Mouse (Mus musculus): ENCODE data around the gene Clec2g. TPM values are rescaled to one million over a fixed set of nuclear protein-coding genes. Genes with fewer than 3 reads are reported as not detected.
A peak's percentile ranks its signal among the peaks of the same experiment; 100 is the strongest.
"Not testable (repeated sequence)": the region's sequence is repeated elsewhere in the genome, so short reads cannot be mapped to it uniquely, and the experiment has no call there.

Gene Clec2g
- polyA plus RNA-seq, 1 experiment from 2014 or later: not detected

DNA sequence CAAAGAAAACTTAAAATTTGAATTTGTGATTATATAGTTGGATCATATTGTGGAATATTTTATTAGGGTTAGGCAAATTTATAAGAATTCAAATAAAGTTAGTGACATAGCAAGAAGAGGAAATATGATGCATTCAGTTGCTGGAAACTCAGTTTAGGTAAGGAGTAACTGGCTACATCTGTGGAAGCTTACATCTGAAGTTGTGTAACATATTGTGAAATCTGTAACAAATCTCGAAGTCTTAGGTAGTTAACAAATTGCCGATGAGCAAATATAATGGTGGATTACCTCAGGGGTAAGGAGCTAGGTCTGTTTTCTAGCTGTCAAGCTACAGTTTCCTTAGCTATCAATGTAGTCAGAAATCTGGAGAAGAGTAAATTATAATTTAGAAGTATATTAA is 16.9 kb upstream of the Clec2g start:
- Histone ChIP-seq H3K4me3 (ENCODE audit: low read depth, low read length) (no peak overlapping the region), H3K27ac (ENCODE audit: low read depth, low read length) (no peak overlapping the region), H3K36me3 (ENCODE audit: control insufficient read depth, insufficient read depth, low read length) (no peaks in the 10 kb centered on the region), H3K9ac (ENCODE audit: low read length) (no peak overlapping the region), H3K4me1 (ENCODE audit: control insufficient read depth, insufficient read depth, low read length) (no peaks in the 10 kb centered on the region), H3K27me3 (ENCODE audit: control insufficient read depth, insufficient read depth, low read length) (no peaks in the 10 kb centered on the region), H3K4me2 (ENCODE audit: low read depth) (no peak overlapping the region), H3K9me3 (ENCODE audit: control insufficient read depth, low read length) (no peaks in the 10 kb centered on the region)
- no peak for DNase-seq (ENCODE audit: low spot score)
- ATAC-seq (ENCODE audit: insufficient read depth, low FRiP score, low TSS enrichment): no peak
- WGBS: 94% methylated on average over 2 of the region's 2 CpGs

DNA sequence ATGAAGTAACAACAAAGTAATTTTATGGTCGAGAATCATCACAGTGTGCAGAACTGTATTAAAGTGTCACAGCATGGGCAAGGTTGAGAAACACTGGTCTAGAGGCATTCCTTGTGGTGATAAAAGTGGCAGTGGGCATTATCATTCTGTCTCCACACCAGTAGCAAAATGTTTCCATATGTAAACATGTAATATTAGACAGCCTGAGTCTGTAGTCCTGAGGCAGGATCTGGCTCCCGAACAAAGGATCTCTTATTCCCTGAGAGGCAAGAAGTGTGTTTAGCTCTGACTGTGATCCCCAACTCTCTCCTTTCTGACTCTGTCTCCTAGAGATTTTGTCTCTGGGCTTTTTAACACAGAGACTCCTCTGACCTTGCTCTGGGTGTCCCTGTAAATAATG is 1.1 kb upstream of the Clec2g start:
- peak; percentile 10 for DNase-seq (ENCODE audit: low spot score)
- 71% methylated on average over 2 of the region's 2 CpGs for WGBS

DNA sequence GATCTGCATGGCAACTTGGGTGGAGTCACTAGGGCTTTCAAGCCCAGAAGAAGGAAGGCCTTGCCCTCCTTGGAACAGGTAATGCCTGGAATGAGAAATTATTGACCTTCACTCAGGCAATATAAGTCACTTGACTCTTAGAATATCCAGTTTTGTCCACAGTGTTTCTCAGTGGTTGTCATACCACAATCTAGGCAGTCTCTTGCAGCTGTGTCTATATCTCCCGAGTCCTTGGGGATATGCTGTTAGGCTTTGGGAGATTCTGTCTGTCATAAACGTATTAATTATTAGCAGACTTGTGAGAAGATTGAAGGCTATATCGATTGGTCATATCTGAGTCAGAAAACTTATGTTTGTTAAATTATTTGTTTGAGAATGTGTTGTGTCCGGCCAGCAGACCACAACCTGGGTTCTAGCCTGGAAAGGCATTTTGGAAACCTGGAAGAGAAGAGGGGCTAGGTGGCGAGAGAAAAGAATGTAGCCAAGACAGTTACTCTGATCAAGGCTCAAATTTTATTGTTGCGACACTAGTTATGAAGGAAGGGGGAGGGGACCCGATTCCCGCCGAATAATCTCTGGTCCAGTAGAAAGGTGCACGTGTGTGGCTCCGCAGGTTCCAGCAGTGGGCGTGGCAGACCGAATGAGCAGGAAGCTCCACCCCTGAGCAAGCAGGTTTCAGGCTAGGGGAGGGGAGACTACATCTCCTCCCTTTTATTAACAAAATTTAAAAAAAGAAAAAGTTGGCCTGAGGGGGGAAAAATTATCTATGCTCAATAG is 1.9 kb downstream of the Clec2g start:
- WGBS: 93% methylated on average over 5 of the region's 13 CpGs
- H3K4me3 ChIP-seq (ENCODE audit: low read depth, low read length); H3K4me2 ChIP-seq (ENCODE audit: low read depth); H3K9me3 ChIP-seq (ENCODE audit: control insufficient read depth, low read length); H3K4me1 ChIP-seq (ENCODE audit: control insufficient read depth, insufficient read depth, low read length); H3K27me3 ChIP-seq (ENCODE audit: control insufficient read depth, insufficient read depth, low read length); H3K9ac ChIP-seq (ENCODE audit: low read length); DNase-seq (ENCODE audit: low spot score); ATAC-seq (ENCODE audit: insufficient read depth, low FRiP score, low TSS enrichment); H3K36me3 ChIP-seq (ENCODE audit: control insufficient read depth, insufficient read depth, low read length); H3K27ac ChIP-seq (ENCODE audit: low read depth, low read length): not testable (repeated sequence)

More for the DNA sequence above, 1.1 kb upstream of the Clec2g start:
- Histone ChIP-seq H3K4me2 (ENCODE audit: low read depth) (no peak overlapping the region), H3K4me3 (ENCODE audit: low read depth, low read length) (no peak overlapping the region), H3K27ac (ENCODE audit: low read depth, low read length) (no peak overlapping the region), H3K27me3 (ENCODE audit: control insufficient read depth, insufficient read depth, low read length) (no peaks in the 10 kb centered on the region), H3K4me1 (ENCODE audit: control insufficient read depth, insufficient read depth, low read length) (no peaks in the 10 kb centered on the region), H3K9me3 (ENCODE audit: control insufficient read depth, low read length) (no peaks in the 10 kb centered on the region), H3K9ac (ENCODE audit: low read length) (no peak overlapping the region), H3K36me3 (ENCODE audit: control insufficient read depth, insufficient read depth, low read length) (no peaks in the 10 kb centered on the region)
- ATAC-seq (ENCODE audit: insufficient read depth, low FRiP score, low TSS enrichment): no peak

DNA sequence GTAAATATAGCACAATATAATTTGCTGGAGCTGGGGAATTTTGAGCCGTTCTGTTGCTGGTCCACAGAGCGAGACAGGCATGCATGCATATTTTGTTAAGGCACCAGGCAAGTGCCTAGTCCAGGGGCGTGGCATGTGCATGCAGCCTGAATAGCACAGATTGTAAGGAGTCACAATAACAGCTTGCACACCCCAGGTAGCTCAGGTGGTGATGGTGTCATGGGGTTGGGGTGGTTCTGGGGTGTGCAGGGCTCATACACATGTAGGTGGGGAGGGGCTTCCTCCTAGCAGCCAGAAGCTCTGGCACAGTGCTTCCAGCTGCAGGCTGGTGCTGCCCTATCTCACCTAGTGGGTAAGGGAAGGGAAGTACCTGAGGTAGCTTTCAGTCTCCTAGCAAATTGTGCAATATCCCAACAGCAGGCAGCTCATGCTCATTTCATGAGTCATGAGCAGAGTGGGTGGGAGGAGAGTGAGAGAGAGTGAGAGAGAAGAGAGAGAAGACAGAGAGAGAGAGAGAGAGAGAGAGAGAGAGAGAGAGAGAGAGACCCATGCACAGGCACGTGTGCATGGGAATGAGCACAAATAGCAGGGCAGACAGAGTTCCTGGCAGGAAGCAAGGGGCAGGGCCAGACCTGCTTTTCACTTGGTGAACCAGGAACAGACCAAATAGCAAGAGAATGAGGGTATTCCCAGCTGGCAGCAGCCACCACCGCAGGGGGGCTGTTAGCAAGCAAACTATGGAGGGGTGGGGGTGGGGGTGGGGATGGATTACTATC is 7.7 kb downstream of the Clec2g start:
- Histone ChIP-seq H3K9ac (ENCODE audit: low read length) (no peak overlapping the region), H3K4me3 (ENCODE audit: low read depth, low read length) (no peak overlapping the region), H3K4me1 (ENCODE audit: control insufficient read depth, insufficient read depth, low read length) (no peaks in the 10 kb centered on the region), H3K9me3 (ENCODE audit: control insufficient read depth, low read length) (no peaks in the 10 kb centered on the region), H3K27me3 (ENCODE audit: control insufficient read depth, insufficient read depth, low read length) (no peaks in the 10 kb centered on the region), H3K27ac (ENCODE audit: low read depth, low read length) (no peak overlapping the region), H3K4me2 (ENCODE audit: low read depth) (no peak overlapping the region), H3K36me3 (ENCODE audit: control insufficient read depth, insufficient read depth, low read length) (no peaks in the 10 kb centered on the region)
- ATAC-seq (ENCODE audit: insufficient read depth, low FRiP score, low TSS enrichment) (no peak), DNase-seq (ENCODE audit: low spot score) (no peak)
- 85% methylated on average over 5 of the region's 5 CpGs for WGBS

DNA sequence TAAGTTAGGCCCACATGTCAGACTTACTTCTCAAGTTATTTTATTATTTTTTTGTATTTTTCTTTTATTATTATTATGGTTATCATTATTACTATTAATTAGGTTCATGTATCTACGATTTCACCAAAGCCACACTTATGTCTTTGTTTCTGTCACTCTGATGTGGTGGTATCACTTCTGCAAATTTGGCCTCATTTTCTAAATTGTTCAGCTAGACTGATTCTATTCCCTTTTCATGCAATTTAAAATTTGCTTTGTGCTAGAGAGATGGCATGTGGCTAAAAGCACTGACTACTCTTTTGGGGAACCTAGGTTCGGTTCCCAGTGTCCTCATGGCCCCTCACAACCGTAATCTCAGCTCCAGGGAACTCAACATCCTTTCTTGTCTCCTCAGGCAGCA is 11.4 kb downstream of the Clec2g start:
- no peak overlapping the region for H3K4me2 ChIP-seq (ENCODE audit: low read depth)
- no peaks in the 10 kb centered on the region for H3K36me3 ChIP-seq (ENCODE audit: control insufficient read depth, insufficient read depth, low read length)
- H3K4me3 ChIP-seq (ENCODE audit: low read depth, low read length): no peak overlapping the region
- no peaks in the 10 kb centered on the region for H3K27me3 ChIP-seq (ENCODE audit: control insufficient read depth, insufficient read depth, low read length)
- DNase-seq (ENCODE audit: low spot score): no peak
- no peaks in the 10 kb centered on the region for H3K4me1 ChIP-seq (ENCODE audit: control insufficient read depth, insufficient read depth, low read length)
- no peak overlapping the region for H3K9ac ChIP-seq (ENCODE audit: low read length)
- ATAC-seq (ENCODE audit: insufficient read depth, low FRiP score, low TSS enrichment): no peak
- no peak overlapping the region for H3K27ac ChIP-seq (ENCODE audit: low read depth, low read length)
- H3K9me3 ChIP-seq (ENCODE audit: control insufficient read depth, low read length): no peaks in the 10 kb centered on the region
- 90% methylated on average over 3 of the region's 3 CpGs for WGBS

GRCm38 (mm10) chr6:128961110-128961509 is 26.9 kb downstream of the Clec2g start:
- H3K27me3 ChIP-seq (ENCODE audit: control insufficient read depth, insufficient read depth, low read length): no peaks in the 10 kb centered on the region
- no peak overlapping the region for H3K27ac ChIP-seq (ENCODE audit: low read depth, low read length)
- H3K4me1 ChIP-seq (ENCODE audit: control insufficient read depth, insufficient read depth, low read length): no peaks in the 10 kb centered on the region
- no peak overlapping the region for H3K4me2 ChIP-seq (ENCODE audit: low read depth)
- H3K4me3 ChIP-seq (ENCODE audit: low read depth, low read length): no peak overlapping the region
- H3K9ac ChIP-seq (ENCODE audit: low read length): no peak overlapping the region
- DNase-seq (ENCODE audit: low spot score) (no peak), ATAC-seq (ENCODE audit: insufficient read depth, low FRiP score, low TSS enrichment) (no peak)
- H3K9me3 ChIP-seq (ENCODE audit: control insufficient read depth, low read length): no peaks in the 10 kb centered on the region
- H3K36me3 ChIP-seq (ENCODE audit: control insufficient read depth, insufficient read depth, low read length): no peaks in the 10 kb centered on the region
- WGBS: 96% methylated on average over 1 of the region's 1 CpGs

DNA sequence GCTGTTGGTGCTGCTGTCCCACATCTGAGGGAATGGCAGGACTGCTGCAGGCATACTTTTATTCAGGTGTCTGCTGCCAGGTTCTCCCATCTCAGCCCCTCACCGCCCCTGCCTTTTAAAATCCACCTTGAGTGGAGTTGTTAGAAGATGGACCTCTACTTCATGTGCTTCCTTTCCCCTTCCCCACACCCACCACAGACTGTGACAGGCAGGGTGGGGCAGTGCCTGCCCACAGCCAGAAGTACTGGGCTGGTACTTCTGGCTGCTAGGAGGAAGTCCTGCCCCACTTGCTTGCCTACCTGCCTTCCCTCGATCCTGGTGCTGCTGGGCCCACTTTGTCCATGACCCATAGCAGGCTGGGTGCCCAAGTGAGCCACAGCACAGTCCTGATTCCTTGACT is 27.9 kb downstream of the Clec2g start:
- H3K4me1 ChIP-seq (ENCODE audit: control insufficient read depth, insufficient read depth, low read length); H3K27ac ChIP-seq (ENCODE audit: low read depth, low read length); H3K4me2 ChIP-seq (ENCODE audit: low read depth); H3K9me3 ChIP-seq (ENCODE audit: control insufficient read depth, low read length); H3K4me3 ChIP-seq (ENCODE audit: low read depth, low read length); ATAC-seq (ENCODE audit: insufficient read depth, low FRiP score, low TSS enrichment); H3K27me3 ChIP-seq (ENCODE audit: control insufficient read depth, insufficient read depth, low read length); DNase-seq (ENCODE audit: low spot score); H3K9ac ChIP-seq (ENCODE audit: low read length); H3K36me3 ChIP-seq (ENCODE audit: control insufficient read depth, insufficient read depth, low read length): not testable (repeated sequence)
- 89% methylated on average over 2 of the region's 2 CpGs for WGBS

- H3K27me3 ChIP-seq (ENCODE audit: control insufficient read depth, insufficient read depth, low read length): no peaks in the 10 kb centered on the region
- no peak overlapping the region for H3K9ac ChIP-seq (ENCODE audit: low read length)
- no peaks in the 10 kb centered on the region for H3K36me3 ChIP-seq (ENCODE audit: control insufficient read depth, insufficient read depth, low read length)
- DNase-seq (ENCODE audit: low spot score): no peak
- H3K4me2 ChIP-seq (ENCODE audit: low read depth): no peak overlapping the region
- H3K4me3 ChIP-seq (ENCODE audit: low read depth, low read length): no peak overlapping the region
- H3K27ac ChIP-seq (ENCODE audit: low read depth, low read length): no peak overlapping the region
- no peak for ATAC-seq (ENCODE audit: insufficient read depth, low FRiP score, low TSS enrichment)
- no peaks in the 10 kb centered on the region for H3K4me1 ChIP-seq (ENCODE audit: control insufficient read depth, insufficient read depth, low read length)
- H3K9me3 ChIP-seq (ENCODE audit: control insufficient read depth, low read length): no peaks in the 10 kb centered on the region
These were observed 30.3 kb downstream of the Clec2g start for GRCm38 (mm10) chr6:128964519-128964918.

GRCm38 (mm10) chr6:128968463-128968862 is 34.3 kb downstream of the Clec2g start:
- H3K9me3 ChIP-seq (ENCODE audit: control insufficient read depth, low read length): no peaks in the 10 kb centered on the region
- H3K27ac ChIP-seq (ENCODE audit: low read depth, low read length): no peak overlapping the region
- H3K4me3 ChIP-seq (ENCODE audit: low read depth, low read length): no peak overlapping the region
- no peaks in the 10 kb centered on the region for H3K4me1 ChIP-seq (ENCODE audit: control insufficient read depth, insufficient read depth, low read length)
- DNase-seq (ENCODE audit: low spot score) (no peak), ATAC-seq (ENCODE audit: insufficient read depth, low FRiP score, low TSS enrichment) (no peak)
- H3K27me3 ChIP-seq (ENCODE audit: control insufficient read depth, insufficient read depth, low read length): no peaks in the 10 kb centered on the region
- H3K9ac ChIP-seq (ENCODE audit: low read length): no peak overlapping the region
- no peaks in the 10 kb centered on the region for H3K36me3 ChIP-seq (ENCODE audit: control insufficient read depth, insufficient read depth, low read length)
- no peak overlapping the region for H3K4me2 ChIP-seq (ENCODE audit: low read depth)
